Mouse (Mus musculus) T-helper 1 cell (primary cell): ENCODE measurements around the gene Tubgcp3.
"Not testable (repeated sequence)": the region's sequence is repeated elsewhere in the genome, so short reads cannot be mapped to it uniquely, and the experiment has no call there.

Source experiments
- in situ Hi-C: fragments of 300-600 bp; cut with MboI, MseI; formaldehyde crosslinking; loops from one replicate; pipeline ENCODE4 v1.15.1; 2025; ENCODE audit warnings: high pct_unique_total_duplicates

Tubgcp3 gene

GRCm38 (mm10) chr8:12644341-12644740, 27.7 kb downstream of the Tubgcp3 start:
- in situ Hi-C loops, result no loop called here

DNA sequence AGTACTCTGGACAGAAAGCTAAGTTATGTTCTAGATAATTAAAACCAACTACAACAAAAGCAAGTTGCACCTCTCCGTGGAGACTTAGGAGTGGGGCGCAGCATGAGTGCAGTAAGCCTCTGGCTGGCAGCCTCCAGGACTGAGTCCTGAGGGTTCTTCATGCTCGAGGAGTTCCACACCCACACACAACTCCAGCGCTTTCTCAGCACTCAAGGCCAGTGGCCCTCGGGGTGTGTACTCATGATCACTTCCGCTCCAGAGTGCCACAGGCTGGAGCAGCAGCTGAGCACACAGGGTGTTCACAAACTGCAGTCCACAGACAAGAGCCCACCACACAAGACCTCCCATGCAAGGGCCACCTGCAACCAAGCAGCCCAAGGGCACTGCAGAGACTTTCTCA, 30.5 kb downstream of the Tubgcp3 start:
- in situ Hi-C loops, result no loop called here

- in situ Hi-C loops, result no loop called here
Observed at GRCm38 (mm10) chr8:12638446-12638845, 33.6 kb downstream of the Tubgcp3 start.

- in situ Hi-C loops, result no loop called here
Observed at GRCm38 (mm10) chr8:12635366-12635765, 36.7 kb downstream of the Tubgcp3 start.

DNA sequence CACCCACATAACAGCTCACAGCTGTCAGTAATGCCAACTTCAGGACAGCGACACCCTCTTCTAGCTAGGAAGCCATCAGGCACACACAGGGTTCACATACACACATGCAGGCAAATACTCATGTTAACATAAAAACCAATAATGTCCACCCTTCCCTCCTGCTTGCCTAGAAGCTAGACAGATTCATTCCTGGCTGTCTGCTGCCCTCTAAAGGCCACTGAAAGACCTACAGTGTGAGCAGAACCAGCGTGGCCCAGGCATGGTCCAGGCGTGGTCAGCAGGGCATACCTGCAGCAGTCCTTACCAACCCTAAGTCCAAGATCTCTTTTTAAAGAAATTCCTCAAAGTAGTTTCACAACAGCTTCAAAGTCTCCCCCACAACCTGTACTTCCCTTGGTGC, 43.0 kb downstream of the Tubgcp3 start:
- in situ Hi-C loops, result no loop called here

GRCm38 (mm10) chr8:12625890-12626289, 46.2 kb downstream of the Tubgcp3 start:
- in situ Hi-C loops, result no loop called here

DNA sequence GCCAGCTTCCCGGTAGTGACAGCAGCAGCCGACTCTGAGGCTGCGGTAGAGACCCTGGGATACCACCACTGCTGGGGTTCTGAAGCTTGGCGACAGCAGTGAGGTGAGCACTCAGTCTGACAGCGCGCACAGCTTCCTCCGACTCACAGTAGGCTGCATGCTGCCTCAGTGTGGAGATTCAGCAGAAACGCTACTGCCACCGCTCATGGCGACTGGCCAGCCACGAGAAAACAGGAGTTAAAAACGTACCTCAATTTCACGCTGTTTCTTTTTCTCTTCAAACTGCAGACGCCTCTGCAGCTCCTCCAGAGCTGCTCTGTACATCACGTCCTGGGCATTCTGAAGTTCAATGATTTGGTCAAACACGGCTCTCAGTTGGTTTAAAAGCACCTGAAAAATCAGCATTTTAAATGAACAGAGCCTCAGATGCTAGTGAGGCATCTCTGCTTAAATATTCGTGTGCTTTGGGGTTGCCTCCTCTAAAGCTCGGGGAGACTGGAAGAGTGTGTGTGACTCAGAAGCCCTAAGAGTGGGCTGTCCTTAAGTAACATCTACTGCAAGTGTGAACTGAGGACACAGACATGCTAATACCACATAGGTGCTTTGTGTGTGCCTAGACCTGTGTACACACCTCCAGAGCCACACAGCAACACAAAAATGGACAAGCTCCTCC, 50.4 kb downstream of the Tubgcp3 start:
- in situ Hi-C loops, result no loop called here

- in situ Hi-C loops, result not testable (repeated sequence)
Observed at GRCm38 (mm10) chr8:12617369-12617768, 54.7 kb downstream of the Tubgcp3 start.

GRCm38 (mm10) chr8:12613201-12613600, 58.8 kb downstream of the Tubgcp3 start:
- in situ Hi-C loops, result no loop called here

- in situ Hi-C loops, result loop anchor here (5.0 to 10.0 kb wide), 2 partner anchors 62 to 785 kb away; partner anchors contain the start of gene Tubgcp3
Observed at GRCm38 (mm10) chr8:12609752-12610449, 62.1 kb downstream of the Tubgcp3 start.

GRCm38 (mm10) chr8:12608810-12609209, 63.2 kb downstream of the Tubgcp3 start:
- in situ Hi-C loops, result loop anchor here (5.0 to 10.0 kb wide), 2 partner anchors 63 to 784 kb away; partner anchors contain the start of gene Tubgcp3

GRCm38 (mm10) chr8:12607223-12607622, 64.8 kb downstream of the Tubgcp3 start:
- in situ Hi-C loops, result loop anchor here (5.0 to 10.0 kb wide), 2 partner anchors 65 to 782 kb away; partner anchors contain the start of gene Tubgcp3

DNA sequence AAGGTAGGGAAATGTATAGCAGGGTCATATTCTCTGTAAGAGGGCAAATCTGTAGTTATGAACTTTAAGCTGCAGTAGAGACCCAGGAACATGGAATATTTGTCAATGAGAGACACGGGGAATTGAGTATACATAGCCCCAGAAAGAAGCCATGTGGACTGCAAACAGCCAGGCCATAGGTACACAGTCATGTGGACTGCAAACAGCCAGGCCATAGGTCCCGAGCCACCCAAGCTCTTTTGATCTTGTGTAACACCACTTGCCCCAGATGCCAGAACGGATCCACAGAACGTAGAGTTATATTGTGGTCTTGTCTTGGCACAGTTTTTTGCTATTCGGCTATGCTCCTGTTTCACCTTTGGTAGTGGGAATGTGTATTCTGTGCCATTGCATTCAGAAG, 88.3 kb downstream of the Tubgcp3 start:
- in situ Hi-C loops, result no loop called here

GRCm38 (mm10) chr8:12579339-12579999, 92.6 kb downstream of the Tubgcp3 start:
- in situ Hi-C loops, result not testable (repeated sequence)

DNA sequence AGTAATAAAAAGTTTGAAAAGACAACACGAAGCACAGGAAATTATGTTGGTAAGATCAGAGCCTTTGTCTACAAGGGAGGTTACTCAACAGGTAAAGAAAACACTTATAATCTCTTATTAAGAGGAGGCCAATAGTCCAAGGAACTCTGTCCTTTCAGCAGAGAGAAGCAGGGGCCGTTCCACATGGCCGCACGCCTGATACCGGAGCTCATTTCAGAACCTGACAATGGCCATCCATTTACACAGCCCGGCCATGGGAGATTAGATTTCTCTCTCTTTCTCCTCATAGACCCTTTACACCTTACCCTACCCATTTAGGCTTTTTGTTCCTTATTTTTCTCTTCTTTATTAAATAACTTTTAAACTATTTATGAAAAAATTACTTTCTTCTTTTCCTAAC, 95.3 kb downstream of the Tubgcp3 start:
- in situ Hi-C loops, result no loop called here

GRCm38 (mm10) chr8:12576003-12576402, 96.0 kb downstream of the Tubgcp3 start:
- in situ Hi-C loops, result no loop called here

- in situ Hi-C loops, result no loop called here
Observed at GRCm38 (mm10) chr8:12572814-12573534, 99.1 kb downstream of the Tubgcp3 start, which contains the start of gene Spaca7. TSS of gene Spaca7 (plus strand) at chr8:12573029.

DNA sequence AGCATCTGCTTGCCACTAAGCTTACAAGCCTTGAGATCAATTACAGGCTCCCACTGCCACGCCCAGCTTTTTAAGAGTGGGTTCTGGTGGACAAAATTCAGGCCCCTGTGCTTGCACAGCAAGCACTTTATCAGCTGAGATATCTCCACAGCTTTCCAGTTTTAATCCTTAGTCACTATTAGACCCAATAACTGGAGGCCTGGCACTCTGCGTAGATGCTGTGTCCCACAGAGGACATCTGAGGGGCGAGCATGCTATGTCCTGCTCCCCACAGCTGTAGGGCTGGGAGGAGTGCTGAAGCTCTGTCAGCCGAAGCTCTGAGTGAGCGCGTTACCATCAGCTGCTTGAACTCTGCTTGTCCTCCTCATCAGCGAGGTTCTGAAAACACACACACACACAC, 105.5 kb downstream of the Tubgcp3 start:
- in situ Hi-C loops, result loop anchor here (10.0 kb wide), 1 partner anchor 582 kb away; no protein-coding TSS in a partner anchor

- in situ Hi-C loops, result loop anchor here (10.0 kb wide), 1 partner anchor 581 kb away; no protein-coding TSS in a partner anchor
Observed at GRCm38 (mm10) chr8:12565488-12565887, 106.6 kb downstream of the Tubgcp3 start.

- in situ Hi-C loops, result loop anchor here (10.0 kb wide), 1 partner anchor 580 kb away; no protein-coding TSS in a partner anchor
Observed at GRCm38 (mm10) chr8:12564307-12564706, 107.7 kb downstream of the Tubgcp3 start.
